Mouse (Mus musculus) forebrain, embryonic 14.5 days (tissue): ENCODE results near the gene Lgals7. TPM values are rescaled to one million over a fixed set of nuclear protein-coding genes. Genes with fewer than 3 reads are reported as not detected.

ENCODE experiments used
- ATAC-seq: fragments of 200-750 bp; cut with Nextera tagmentation; 2 replicates; pipeline ENCODE4 v1.8.0; 2017; ENCODE audit warnings: mild to moderate bottlenecking, moderate library complexity
- DNase-seq: peaks from one replicate; pipeline ENCODE4 v3.0.0-alpha.2; 2015; ENCODE audit warnings: low spot score
- H3K27ac ChIP-seq: fragments of 300-500 bp; sonication (generic); 2 replicates; pipeline ENCODE4 v1.5.1; 2014; ENCODE audit warnings: low read depth, mild to moderate bottlenecking, control low read depth, low read length, moderate library complexity
- H3K27me3 ChIP-seq: fragments of 300-500 bp; sonication (generic); replicated peaks from 2 replicates; pipeline ENCODE4 v1.6.1; 2014; ENCODE audit warnings: low read length, control low read depth, mixed read lengths; ENCODE audit not compliant: control insufficient read depth, insufficient read depth
- H3K36me3 ChIP-seq: fragments of 300-500 bp; sonication (generic); 2 replicates; pipeline ENCODE4 v1.6.1; 2014; ENCODE audit warnings: low read length, control low read depth; ENCODE audit not compliant: control insufficient read depth, insufficient read depth
- H3K4me1 ChIP-seq: fragments of 300-500 bp; sonication (generic); 2 replicates; pipeline ENCODE4 v1.6.1; 2014; ENCODE audit warnings: antibody characterized with exemption, low read length, control low read depth; ENCODE audit not compliant: control insufficient read depth, insufficient read depth
- H3K4me2 ChIP-seq: fragments of 300-500 bp; sonication (generic); 2 replicates; pipeline ENCODE4 v1.6.1; 2014; ENCODE audit warnings: mild to moderate bottlenecking, control low read depth, low read length
- H3K4me3 ChIP-seq: fragments of 300-500 bp; sonication (generic); 2 replicates; pipeline ENCODE4 v1.5.1; 2014; ENCODE audit warnings: low read depth, low read length, control low read depth
- H3K9ac ChIP-seq: fragments of 300-500 bp; sonication (generic); 2 replicates; pipeline ENCODE4 v1.6.1; 2014; ENCODE audit warnings: mild to moderate bottlenecking, low read length, control low read depth, moderate library complexity
- H3K9me3 ChIP-seq: fragments of 300-500 bp; sonication (generic); replicated peaks from 2 replicates; pipeline ENCODE4 v1.6.1; 2016; ENCODE audit warnings: low read length, control low read depth, mixed read lengths; ENCODE audit not compliant: control insufficient read depth
- WGBS: fragments of 180-500 bp; shearing (Covaris S2); extraction: QIAGEN DNeasy Blood & Tissue Kit; methylation state at CpG from one replicate; pipeline ENCODE4 v1.1.7; 2014; 5-methylcytosine and 5-hydroxymethylcytosine counted together
- polyA plus RNA-seq: library from polyadenylated mRNA; unstranded; fragments of >200 nt; fragmentation: Nextera tagmentation; extraction: Ambion mirVana; gene quantifications from 2 replicates; pipeline ENCODE4 v1.2.1, GENCODE M21; 2014

Lgals7 gene
- polyA plus RNA-seq, 1 experiment from 2014 or later = 4.2 TPM

DNA sequence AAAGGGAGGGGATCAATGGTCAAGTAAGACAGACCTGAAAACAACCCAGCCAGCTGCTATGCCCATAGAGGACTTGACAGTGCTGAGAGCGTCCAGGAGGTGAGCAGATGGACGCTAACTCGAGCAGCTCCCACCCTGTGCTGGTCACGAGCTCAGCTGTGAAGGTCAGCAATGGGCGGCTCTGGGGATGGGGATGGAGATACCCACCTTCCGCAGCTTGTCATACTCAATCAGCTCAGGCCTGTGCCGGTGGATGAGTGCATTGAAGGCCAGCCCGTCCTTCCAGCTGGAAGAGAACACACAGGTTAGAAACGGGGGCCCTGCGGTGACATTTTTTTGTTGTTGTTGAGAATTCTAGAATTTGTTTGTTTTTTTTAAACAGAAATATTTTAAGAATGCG lies 49.5 kb downstream of the Lgals7 start:
- ATAC-seq = no peak
- Histone ChIP-seq H3K27ac (no peak overlapping the region), H3K9ac (no peak overlapping the region), H3K36me3 (peaks cover 96% of the 10 kb centered on the region), H3K9me3 (no peaks in the 10 kb centered on the region), H3K4me1 (peaks cover 2% of the 10 kb centered on the region), H3K4me2 (no peak overlapping the region), H3K27me3 (no peaks in the 10 kb centered on the region), H3K4me3 (no peak overlapping the region)
- DNase-seq = no peak
- 92% methylated on average over 11 of the region's 11 CpGs for WGBS

Other genes starting within 250 kb of the Lgals7 start
- gene Acp7, start 232.5 kb upstream of the Lgals7 start, polyA plus RNA-seq = not detected in 2 replicates
- gene Fbxo27, start 171.0 kb upstream of the Lgals7 start, polyA plus RNA-seq = 4.3 and 5.9 TPM in 2 replicates
- gene Fbxo17, start 147.0 kb upstream of the Lgals7 start, polyA plus RNA-seq = 3.0 and 3.4 TPM in 2 replicates
- gene Mrps12, start 122.0 kb upstream of the Lgals7 start, polyA plus RNA-seq = 133 and 141 TPM in 2 replicates
- 17.6 and 17.7 TPM in 2 replicates for gene Sars2, start 121.9 kb upstream of the Lgals7 start, polyA plus RNA-seq
- not detected in 2 replicates for gene Ccer2, start 107.7 kb upstream of the Lgals7 start, polyA plus RNA-seq
- 110 and 115 TPM in 2 replicates for gene Sirt2, start 97.1 kb upstream of the Lgals7 start, polyA plus RNA-seq
- 61.0 and 62.4 TPM in 2 replicates for gene Nfkbib, start 96.3 kb upstream of the Lgals7 start, polyA plus RNA-seq
- gene Rinl, start 74.9 kb upstream of the Lgals7 start, polyA plus RNA-seq = 1.3 and 1.5 TPM in 2 replicates
- gene Hnrnpl, start 55.3 kb upstream of the Lgals7 start, polyA plus RNA-seq = 190 and 198 TPM in 2 replicates
- 103 and 107 TPM in 2 replicates for gene Ech1, start 38.6 kb upstream of the Lgals7 start, polyA plus RNA-seq
- 1.7 and 2.0 TPM in 2 replicates for gene Lgals4, start 30.0 kb upstream of the Lgals7 start, polyA plus RNA-seq
- gene Capn12, start 17.6 kb downstream of the Lgals7 start, polyA plus RNA-seq = 0.11 and 0.38 TPM in 2 replicates
- gene Actn4, start 98.5 kb downstream of the Lgals7 start, polyA plus RNA-seq = 101 and 128 TPM in 2 replicates
- 345 and 412 TPM in 2 replicates for gene Eif3k, start 118.0 kb downstream of the Lgals7 start, polyA plus RNA-seq
- 6.1 and 6.9 TPM in 2 replicates for gene Map4k1, start 118.2 kb downstream of the Lgals7 start, polyA plus RNA-seq